Mouse (Mus musculus) cerebellum, adult (tissue): ENCODE measurements around the gene Acap2.

Experiments
- ATAC-seq: cut with Nextera tagmentation; 2 replicates; pipeline ENCODE4 v1.9.2; 2017; ENCODE audit warnings: mild to moderate bottlenecking, moderate library complexity, mixed read lengths; ENCODE audit not compliant: insufficient number of reproducible peaks, low FRiP score, low TSS enrichment

The Acap2 gene

DNA sequence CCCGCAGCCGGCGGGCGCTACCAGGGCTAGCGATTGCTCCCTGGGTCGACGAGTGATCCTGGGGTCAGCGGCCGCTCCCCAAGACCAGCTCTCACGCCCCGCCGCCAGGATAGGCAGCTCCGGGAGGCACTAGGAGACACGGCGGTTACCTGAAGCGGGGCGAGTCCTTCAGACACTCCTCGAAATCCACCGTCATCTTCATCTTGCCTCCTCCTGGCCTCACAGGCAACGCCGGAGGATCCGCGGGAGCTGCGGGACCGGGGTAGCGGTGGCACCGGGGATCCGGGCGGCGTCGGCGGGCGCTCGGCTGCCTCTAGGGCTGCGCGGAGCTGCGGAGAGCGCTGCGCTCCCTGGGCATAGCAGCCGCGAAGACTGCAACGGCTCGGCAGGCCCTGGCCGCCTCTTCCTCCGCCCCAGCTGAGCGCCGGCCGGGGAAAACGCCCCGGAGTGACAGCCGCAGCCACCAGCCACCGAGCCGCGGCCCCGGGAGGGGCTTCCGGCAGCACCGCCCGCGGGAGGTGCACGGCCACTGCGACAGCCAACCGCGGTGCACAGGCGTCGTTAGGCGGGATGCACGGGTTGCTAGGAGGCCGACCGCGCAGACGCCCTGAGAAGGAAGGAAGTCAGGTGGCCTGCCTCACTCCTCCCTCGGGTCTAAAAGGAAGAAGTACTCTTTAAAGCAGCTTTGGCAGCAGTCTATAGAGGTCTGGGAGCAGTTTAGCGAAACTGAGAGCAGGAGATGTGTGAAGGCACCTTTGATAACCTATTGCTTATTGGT is at the start of gene Acap2:
Gene Acap2, minus strand, starts transcription at position 456 of the 778 bp plus-strand sequence.
- peak; percentile 97 for ATAC-seq

DNA sequence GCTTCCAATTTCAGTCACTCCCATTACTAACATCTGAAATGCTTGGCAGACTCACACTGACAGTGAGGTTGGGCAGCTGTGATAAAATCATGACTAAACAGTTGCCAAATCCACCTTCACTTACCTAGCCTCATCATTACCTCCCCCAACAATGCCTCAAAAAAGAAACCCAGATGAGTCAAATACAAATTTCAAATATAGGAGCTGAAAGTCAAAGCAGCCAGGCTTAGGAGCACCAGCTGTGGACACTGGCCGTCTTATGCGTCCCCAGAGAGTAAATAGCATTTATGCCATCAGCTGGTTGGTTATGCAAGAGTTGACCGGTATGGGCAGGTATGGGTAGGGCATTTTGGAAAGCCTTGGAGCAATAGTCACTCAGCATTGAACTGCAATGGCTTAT is 48.4 kb upstream of the Acap2 start:
- no peak for ATAC-seq

DNA sequence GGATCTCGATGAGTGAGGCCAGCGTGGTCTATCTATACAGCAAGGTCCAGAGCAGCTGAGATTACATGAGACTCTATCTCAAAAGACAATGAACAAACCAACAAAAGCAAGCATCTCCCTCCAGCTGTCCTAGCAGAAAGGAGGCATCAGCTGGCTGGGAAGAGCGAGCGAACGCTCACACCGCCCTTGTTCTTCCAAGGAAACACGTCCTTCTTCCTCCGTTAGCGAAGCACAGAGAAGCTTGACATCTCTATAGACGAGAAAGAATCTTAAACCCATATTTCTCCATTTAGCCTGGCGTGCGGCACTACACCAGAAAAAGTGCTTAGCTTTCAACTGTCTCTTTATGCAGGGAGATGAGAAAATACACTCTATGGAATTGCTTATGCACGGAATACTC is 47.7 kb upstream of the Acap2 start:
- ATAC-seq: no peak

DNA sequence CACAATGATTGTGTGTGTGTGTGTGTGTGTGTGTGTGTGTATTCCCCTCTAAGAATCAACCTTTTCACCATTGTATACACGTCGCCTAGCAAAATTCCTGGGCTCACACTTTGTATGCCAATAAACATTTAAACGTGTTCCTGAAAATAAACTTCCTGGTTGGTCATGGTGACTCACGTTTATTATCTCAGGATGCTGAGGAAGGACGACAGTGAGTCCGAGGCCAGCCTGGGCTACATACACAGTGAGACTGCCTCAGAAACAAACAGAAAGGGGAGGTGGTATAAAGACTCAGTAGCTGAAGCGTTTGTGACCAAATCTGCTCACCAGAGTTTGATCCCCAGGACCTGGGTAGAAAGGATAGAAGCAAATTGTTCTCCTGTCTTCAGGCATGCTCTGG is 46.4 kb upstream of the Acap2 start:
- ATAC-seq: no peak

DNA sequence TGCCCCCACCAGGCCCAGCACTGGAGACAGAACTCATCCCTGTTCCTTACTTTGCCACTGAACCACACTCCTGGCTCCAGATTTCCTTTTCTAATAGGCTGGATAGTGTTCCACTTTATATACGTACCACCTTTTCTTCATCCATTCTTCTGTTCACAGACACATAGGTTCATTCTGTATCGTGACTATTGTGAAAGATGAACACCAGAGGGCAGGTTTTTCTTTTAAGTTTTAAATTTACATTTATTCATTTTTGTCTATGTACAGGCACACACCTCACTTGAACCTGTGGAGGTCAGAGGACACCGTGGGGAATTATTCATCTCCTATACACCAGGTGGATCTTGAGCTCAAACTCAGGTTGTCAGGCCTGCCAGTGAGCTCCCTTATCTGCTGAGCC is 43.0 kb upstream of the Acap2 start:
- no peak for ATAC-seq

DNA sequence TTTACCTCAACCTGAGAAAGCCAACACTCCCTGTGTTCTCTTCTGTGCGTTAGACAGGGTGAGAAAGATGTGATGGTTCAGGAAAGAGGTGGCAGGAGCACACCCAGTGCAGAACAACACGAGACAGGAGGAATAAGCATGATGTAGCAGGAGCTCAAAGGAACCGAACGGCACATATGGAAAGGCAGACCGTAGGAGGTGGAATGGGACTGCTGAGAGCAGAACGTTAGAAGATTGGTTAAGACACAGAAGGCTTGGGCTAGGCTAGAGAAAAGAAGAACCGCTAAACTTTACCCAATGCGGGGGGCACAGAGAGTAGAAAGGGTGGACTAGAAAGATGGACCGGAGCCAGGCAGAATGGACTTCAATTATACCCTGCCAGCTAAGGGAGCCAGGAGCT is 40.4 kb upstream of the Acap2 start:
- no peak for ATAC-seq

DNA sequence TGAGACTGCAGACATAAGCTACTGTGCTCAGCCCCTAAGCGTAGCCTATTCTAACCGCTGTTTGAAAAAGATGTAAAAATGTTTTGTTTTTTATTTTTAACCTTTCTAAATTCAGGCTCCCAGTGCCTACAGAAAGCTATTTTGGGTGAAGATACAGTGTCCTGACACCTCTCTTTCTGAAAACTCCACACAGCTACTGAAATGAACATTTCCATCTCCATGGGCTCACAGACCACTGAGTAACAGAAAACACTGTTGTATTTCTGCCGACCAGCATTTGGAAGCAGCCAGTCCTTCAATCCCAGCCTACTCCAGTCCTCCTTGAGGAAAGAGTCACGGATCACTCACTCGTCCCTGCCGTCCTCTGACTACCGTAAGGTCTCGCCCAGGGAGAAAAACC is 39.5 kb upstream of the Acap2 start:
- ATAC-seq: no peak

DNA sequence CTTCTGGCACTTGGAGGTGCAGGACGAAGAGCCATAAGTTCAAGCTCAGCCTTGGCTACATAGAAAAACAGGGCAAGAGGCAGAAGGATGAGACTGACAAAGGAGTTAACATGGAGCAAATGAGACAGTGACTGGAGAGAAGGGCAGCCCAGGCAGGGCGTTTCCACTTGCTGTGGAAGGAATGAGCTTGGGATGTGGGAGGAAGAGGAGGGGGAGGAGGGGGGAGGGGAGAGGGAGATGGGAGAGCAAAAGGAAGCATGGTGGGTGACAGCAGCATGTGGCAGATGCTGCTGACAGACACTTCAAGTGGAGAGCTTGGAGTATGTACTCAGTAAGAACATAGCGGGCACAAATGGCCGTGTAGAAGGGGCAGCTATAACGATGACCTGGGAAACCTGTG is 37.2 kb upstream of the Acap2 start:
- ATAC-seq: no peak

DNA sequence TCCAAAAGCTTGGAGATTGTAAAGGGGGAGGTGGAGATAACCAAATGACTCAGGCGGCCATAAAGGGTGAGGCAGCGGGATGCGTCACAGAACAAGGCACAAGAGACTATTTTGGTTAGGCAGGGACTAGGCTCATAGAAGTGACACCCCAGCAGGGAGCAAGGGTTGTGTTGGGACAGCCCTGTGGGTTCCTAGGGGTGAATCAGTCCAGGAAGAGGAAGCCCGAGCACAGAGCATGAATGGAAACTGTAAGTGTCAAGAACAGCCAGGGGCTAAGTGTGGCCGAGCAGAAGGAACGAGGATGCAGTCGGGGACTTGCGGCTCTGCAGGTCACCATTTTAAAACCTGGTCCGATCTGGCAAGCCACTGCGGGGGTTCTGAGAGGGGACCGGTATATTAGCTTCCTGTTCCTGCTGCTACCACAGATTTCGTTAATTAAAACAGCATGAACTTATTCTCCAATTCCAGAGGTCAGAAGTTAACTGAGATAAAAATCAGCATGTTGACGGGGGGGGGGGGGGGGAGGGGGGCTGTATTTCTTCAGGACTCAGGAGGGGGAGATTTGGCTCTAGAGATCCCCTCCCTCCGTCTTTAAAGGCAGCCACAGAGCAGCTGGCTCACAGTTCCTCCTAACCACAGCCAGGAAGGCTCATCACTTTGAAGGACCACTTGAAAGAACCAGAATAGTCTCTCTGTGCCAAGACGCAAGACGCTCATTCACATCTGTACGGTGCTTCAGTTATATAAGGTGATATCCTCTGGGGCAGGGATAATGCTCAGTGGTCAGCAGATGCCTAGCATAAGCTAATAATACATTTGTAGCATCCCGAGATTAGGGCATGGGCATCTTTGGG is 34.6 kb upstream of the Acap2 start:
- no peak for ATAC-seq

DNA sequence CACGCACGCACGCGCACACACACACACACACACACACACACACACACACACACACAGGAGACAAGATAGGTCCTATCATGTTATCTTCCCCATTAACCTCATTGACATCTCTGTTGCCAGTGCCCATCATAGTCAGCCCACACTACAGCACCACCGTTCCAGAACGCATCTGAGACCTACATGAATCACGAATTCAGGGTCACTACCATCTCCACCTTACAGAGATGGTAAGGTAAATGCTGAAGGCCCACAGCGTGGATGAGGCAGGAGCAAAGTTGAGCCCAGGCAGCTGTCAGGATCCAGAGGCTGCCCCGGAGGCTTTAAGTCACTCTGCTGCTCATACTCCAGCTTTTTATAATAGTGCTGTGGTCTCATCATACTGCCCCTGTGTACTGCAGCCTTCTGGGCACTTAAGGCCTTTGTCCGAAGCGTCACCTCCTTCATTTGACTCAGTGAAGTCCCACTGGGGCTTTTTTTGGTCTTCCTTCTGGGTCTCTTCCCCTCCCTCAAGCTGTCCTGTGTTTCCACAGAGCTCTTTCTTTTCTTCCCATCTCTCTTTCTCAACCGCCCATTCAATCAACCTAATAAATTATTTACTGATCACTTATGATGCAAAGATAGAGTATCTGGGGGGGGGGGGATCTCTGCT is 33.9 kb upstream of the Acap2 start:
- no peak for ATAC-seq

DNA sequence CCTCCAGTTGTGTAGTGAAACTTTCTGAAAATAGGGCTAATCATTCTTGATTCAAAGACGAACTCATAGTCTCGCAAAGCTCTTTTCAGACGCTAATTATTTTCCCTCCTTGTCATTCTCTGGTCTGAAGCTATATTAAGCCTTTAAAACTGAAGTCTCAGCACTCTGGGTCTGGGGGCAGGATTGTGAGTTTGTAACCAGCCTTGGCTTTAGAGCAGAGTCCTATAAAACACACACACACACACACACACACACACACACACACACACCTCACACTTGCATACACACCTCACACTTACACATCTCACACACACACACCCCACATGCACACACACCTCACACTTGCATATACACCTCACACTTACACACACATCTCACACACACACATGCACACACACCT is 33.3 kb upstream of the Acap2 start:
- no peak for ATAC-seq

DNA sequence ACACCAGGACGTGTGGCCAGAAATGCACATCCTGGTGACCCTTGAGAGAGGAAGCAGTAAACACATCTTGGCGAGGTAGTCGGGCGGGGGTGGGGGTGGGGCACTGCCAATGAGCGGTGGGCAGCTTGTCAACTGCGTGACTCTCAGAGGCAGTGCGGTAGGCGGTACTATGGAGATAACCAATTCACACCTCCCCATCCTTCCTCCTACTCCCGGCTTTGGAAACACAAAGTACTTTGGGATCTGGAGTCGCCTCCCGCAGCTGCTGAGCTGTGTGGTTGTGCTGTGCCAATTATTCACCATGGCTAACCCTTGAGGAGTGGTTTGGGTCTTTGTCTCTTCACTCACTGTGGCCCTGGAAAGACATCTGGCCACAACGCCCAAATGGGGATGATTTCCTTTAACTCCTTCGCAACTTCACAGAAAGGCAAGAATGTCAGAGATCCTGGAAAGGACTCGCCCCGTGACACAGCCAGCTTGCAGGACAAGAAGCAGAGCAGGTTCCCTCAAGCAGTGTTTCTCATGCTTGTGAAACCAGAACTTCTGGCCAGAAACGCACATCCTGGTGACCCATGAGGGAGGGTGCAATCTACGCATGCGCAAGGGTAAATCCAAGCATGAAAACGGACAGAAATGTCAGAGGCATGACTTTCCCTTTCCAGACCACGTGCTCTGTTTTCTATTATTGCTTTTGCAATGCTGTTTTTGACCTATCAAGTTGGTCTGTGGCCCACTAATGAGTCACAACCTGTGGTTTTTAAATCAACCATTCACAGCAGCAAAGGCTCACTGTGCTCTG is 32.7 kb upstream of the Acap2 start:
- ATAC-seq: no peak

DNA sequence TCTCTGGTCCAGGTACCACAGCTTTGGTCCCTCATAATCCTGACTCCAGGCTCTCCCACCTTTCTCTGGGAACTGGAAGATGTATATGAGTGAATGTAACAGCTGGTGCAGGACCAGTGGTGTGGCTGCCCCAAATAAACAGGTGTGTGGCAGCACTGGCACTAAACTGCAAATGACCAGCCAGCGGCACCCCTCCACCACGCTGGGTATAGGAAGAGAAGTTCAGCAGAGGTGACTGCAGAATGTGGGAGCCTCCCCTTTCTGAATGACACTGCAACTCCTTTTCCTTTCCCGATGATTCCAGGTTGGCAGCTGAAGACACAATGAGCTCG is 32.1 kb upstream of the Acap2 start:
- no peak for ATAC-seq

DNA sequence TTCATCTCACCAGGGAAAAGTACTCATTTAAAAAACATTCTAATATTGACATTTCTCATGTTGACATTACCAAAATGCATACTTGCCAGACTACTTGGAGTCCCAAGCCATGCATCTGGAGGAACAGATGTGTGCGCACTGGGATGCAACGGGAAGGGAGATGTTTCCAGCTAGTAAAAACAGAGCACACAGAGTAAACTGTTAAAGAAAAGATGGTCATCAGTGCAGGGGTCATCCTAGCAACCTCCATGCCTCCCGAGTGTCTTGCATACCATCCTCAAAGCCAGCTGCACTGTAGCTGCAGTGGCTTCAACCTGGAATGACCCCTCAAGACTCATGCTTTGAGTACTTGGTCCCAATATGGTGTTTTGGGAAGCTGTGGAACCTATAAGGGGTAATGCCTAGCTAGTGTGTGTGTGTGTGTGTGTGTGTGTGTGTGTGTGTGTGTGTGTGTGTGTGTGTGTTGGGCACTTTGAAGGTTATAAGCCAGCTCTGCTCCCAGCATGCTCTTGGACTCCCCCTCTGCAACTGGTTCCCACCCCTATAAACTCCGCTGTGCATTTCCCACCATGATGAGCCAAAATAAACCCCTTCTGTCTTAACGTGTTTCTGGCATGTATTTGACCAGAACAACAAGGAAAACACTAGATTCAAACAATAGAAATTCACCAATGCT is 31.6 kb upstream of the Acap2 start:
- ATAC-seq: no peak

DNA sequence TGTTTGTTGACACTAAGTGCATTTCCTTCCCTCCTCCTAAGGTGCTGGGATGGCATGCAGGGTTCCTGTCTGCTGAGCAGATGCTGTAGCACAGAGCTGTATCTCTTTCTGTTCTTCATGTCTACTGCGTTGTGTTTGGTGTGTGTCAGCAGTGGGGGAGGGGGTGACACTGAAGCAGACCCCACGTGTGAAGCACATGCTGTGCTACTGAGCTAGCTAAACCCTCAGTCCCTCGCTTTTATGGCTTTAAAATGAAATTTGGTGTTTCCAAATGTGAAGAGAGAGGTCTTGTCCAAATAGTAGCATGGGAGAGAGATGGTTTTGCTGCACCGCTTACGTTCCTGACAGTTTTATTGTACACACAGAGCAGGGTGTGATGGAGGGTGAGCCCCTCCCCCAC is 30.5 kb upstream of the Acap2 start:
- ATAC-seq: no peak

DNA sequence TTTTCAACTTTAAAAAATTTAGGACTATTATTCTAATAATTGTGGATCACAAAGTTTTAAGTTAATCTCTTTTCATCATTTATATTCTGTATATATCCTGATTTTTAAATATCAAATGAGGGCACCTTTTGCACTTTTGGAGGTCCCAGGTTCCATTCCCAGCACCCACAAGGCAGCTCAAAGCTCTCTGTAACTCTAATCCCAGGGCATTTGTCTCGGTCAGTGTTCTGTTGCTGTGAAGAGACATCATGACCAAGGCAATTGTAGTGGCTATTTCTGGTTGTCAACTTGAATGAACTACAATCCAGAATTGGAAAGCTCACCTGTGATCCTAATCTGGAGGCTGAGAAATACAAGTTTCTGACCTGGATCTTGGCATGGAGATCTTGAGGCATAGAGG is 26.7 kb upstream of the Acap2 start:
- ATAC-seq: no peak

DNA sequence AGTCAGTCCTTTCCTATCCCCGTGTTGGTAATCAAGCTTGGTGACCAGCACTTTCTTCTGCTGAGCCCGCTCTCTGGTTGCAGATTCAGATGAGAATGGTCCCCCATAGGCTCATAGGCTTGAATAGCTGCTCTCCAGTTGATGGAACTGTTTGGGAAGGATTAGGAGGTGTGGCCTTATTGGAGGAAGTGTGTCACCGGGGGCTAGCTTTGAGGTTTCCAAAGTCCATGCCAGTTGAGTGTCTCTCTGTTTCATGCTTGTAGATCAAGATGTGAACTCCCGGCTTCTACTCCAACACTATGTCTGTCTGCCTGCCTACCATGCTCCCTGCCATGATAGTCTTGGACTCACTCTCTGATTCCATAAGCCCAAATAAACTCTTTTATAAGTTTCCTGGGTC is 14.2 kb upstream of the Acap2 start:
- ATAC-seq: no peak

DNA sequence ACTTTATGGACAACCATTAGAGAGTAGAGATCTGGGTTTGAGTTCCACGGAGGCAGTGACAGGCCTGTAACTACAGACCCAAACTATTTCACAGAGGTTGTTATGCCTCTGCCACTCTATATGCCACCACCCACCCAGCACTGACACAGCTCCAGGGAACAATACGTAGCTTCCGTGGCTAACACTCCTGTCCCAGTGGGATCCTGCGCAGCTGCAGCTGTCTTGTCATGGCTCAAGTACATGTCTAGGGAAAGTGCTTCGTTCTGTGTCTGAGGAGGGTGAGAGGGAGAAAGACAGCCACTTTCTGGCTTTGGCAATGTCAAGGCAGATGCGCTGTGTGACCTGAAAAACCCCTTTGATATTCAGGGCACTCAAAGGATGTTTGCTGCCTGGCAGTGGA is 12.4 kb upstream of the Acap2 start:
- no peak for ATAC-seq

DNA sequence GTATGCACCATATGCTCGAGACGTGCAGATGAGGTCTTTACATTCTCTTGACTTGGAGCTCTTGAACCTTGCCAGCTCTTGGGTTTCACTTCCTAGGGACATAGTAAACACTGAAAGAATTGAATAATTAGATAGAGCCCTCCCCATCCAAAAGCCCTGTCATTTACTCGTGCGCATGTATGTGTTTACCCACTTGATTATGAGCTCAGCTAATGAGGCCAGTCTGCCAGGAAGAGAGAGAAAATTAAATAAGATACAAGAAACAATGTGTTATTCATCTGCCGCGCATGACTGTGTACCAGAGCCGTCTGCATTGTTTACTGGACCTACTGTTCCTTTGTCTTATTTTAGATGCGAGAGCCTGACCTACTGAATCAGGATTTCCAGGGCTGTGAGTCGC is 10.5 kb upstream of the Acap2 start:
- ATAC-seq: no peak

DNA sequence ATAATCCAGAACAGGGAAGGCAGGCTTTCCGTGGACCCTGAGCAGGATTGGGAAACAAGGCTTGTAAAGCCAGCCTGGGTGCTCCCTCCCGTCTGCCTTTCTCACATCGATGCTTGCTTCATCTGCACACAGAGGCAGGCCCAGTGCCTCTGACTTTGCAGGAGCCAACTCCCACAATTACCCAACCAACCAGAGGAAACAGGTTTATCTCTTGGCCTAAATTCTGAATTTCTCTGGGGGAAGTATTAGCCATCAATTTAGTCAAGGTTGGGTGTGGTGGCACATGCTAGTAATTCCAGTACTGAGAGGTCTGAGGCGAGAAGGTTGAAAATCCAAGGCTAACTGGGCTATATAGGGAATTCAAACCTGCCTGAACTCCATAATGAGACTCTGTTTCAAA is 9.4 kb upstream of the Acap2 start:
- ATAC-seq: no peak
